Mouse (Mus musculus): Measurements from ENCODE around the gene Dclk2. TPM values are rescaled to one million over a fixed set of nuclear protein-coding genes. Genes with fewer than 3 reads are reported as not detected.

Dclk2 gene
- polyA plus RNA-seq, 1 experiment = 7.2 TPM

DNA sequence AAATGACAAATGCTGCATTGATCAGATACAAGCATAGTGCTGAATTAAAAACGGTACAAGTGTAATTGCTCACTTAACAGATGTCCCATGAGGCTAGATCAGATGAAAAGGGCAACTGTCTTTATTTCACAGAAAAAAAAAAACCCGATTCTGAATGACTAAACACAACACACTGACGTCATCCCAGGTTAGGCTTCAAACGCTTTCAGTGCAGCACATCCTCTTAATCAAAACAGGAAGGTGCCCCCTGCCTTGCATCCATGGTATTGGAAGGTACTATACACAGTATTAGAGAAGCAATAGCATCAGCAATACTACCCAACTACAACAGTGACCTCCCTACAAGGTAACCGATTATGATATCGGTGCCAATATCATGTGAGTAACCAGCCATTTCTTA, 49.7 kb downstream of the Dclk2 start:
- H3K4me1 ChIP-seq (ENCODE audit: control insufficient read depth) = no peaks in the 10 kb centered on the region
- H3K27me3 ChIP-seq (ENCODE audit: control insufficient read depth) = no peaks in the 10 kb centered on the region
- no peaks in the 10 kb centered on the region for H3K36me3 ChIP-seq (ENCODE audit: control insufficient read depth)
- no peak overlapping the region for H3K4me3 ChIP-seq (replicated peaks)
- TF ChIP-seq TAL1 (IDR thresholded peaks at IDR 0.05; ENCODE audit: low read length) = no peak
- no peak for TF ChIP-seq GATA1 (IDR thresholded peaks at IDR 0.05; ENCODE audit: low read length)
- no peaks in the 10 kb centered on the region for H3K9me3 ChIP-seq (ENCODE audit: control insufficient read depth, low read length)

- TF ChIP-seq TAL1 (IDR thresholded peaks at IDR 0.05; ENCODE audit: low read length) (no peak), GATA1 (IDR thresholded peaks at IDR 0.05; ENCODE audit: low read length) (no peak)
- Histone ChIP-seq H3K4me1 (ENCODE audit: control insufficient read depth) (no peaks in the 10 kb centered on the region), H3K9me3 (ENCODE audit: control insufficient read depth, low read length) (no peaks in the 10 kb centered on the region)
Measured at GRCm38 (mm10) chr3:86870411-86870810, 50.2 kb downstream of the Dclk2 start.

DNA sequence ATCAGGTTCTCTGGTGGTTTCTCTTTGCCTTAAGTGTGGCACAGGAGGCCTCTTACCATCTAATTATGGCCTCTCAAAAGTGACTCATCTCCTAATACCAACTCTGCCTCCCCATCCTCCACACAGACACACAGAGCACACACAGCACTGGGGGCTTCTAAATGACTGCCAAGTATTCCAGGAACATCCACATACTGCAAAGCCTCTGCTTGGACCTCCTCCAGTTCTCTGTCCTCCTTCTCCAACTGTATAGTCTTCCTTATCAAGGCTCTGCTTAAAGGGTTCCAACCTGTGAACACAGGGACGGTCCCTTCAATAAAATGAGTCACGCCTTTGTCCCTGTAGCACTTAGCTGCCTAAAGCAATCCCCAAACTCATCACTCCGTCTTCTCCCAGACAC, 51.9 kb downstream of the Dclk2 start:
- Histone ChIP-seq H3K36me3 (ENCODE audit: control insufficient read depth) (no peaks in the 10 kb centered on the region), H3K27me3 (ENCODE audit: control insufficient read depth) (no peaks in the 10 kb centered on the region), H3K4me1 (ENCODE audit: control insufficient read depth) (no peaks in the 10 kb centered on the region), H3K9me3 (ENCODE audit: control insufficient read depth, low read length) (no peaks in the 10 kb centered on the region), H3K4me3 (replicated peaks) (no peak overlapping the region)
- TF ChIP-seq GATA1 (IDR thresholded peaks at IDR 0.05; ENCODE audit: low read length) (no peak), TAL1 (IDR thresholded peaks at IDR 0.05; ENCODE audit: low read length) (no peak)

More at GRCm38 (mm10) chr3:86870411-86870810, 50.2 kb downstream of the Dclk2 start:
- Histone ChIP-seq H3K27me3 (ENCODE audit: control insufficient read depth) (no peaks in the 10 kb centered on the region), H3K36me3 (ENCODE audit: control insufficient read depth) (no peaks in the 10 kb centered on the region), H3K4me3 (replicated peaks) (no peak overlapping the region)

DNA sequence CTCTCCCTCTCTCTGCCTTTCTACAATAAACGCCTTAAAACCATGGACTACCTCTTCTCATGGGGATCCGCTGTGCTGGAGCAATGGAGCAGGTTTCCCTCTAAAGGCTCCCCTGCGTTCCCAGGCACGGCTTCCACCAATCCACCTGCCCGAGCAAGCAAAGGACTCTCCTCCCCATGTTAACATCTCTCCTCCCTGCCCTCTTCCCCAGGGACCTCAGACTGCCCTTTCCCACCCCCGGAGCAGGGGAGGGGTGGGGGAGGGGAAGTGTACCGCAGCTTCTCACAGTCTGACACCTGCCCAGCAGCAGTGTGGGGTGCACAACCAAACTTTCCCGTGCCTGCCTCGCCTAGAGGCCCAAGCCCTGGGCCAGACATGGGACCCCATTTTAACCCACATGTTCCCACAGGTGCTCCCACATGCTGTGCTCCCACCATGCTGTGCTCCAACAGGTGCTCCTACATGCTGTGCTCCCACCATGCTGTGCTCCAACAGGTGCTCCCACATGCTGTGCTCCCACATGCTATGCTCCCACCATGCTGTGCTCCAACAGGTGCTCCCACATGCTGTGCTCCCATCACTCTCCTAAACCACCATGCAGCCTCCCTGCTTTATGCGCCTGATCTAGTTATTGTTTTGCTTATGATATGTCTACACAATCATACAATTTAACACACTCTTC, 57.2 kb downstream of the Dclk2 start:
- Histone ChIP-seq H3K4me3 (replicated peaks) (no peak overlapping the region), H3K4me1 (ENCODE audit: control insufficient read depth) (no peaks in the 10 kb centered on the region), H3K9me3 (ENCODE audit: control insufficient read depth, low read length) (no peaks in the 10 kb centered on the region), H3K27me3 (ENCODE audit: control insufficient read depth) (no peaks in the 10 kb centered on the region), H3K36me3 (ENCODE audit: control insufficient read depth) (no peaks in the 10 kb centered on the region)
- TF ChIP-seq GATA1 (IDR thresholded peaks at IDR 0.05; ENCODE audit: low read length) = no peak
- no peak for TF ChIP-seq TAL1 (IDR thresholded peaks at IDR 0.05; ENCODE audit: low read length)

- H3K4me3 ChIP-seq (replicated peaks) = no peak overlapping the region
- H3K36me3 ChIP-seq (ENCODE audit: control insufficient read depth) = no peaks in the 10 kb centered on the region
- no peaks in the 10 kb centered on the region for H3K4me1 ChIP-seq (ENCODE audit: control insufficient read depth)
- H3K27me3 ChIP-seq (ENCODE audit: control insufficient read depth) = no peaks in the 10 kb centered on the region
- H3K9me3 ChIP-seq (ENCODE audit: control insufficient read depth, low read length) = no peaks in the 10 kb centered on the region
- TF ChIP-seq GATA1 (IDR thresholded peaks at IDR 0.05; ENCODE audit: low read length) = no peak
- TF ChIP-seq TAL1 (IDR thresholded peaks at IDR 0.05; ENCODE audit: low read length) = no peak
Measured at GRCm38 (mm10) chr3:86862939-86863311, 57.7 kb downstream of the Dclk2 start.

DNA sequence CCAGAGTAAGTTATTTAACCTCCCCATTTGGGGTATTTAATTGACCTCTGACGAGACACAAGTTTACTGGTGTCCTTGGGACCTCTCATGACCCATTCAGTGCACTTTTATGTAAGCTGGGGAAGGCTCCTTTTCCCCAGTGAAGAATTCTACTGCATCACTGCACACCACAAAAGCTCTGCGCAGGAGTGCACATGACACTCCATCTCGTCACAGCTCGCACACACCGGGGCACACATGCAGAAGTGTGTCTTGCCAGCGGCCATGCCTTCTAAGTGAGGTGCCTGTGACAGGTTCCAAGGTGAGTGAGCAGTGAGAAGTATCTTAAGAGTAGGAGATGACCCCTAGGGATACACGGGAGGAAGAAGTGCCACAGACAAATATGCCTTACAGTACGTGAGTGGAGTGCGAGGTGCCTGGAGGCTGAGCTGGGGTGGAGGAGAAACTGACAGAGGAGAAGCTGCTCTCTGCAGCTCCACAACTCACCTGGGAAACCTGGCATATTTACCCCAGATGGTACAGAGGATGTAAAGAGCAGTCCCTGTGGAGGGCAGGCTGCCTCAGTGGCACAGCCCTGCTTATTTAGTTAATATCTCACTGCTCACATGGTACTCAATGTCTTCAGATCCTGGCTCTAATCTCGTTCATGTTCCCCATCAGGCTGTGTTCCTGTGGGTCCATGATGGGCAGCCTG, 58.3 kb downstream of the Dclk2 start:
- Histone ChIP-seq H3K9me3 (ENCODE audit: control insufficient read depth, low read length) (no peaks in the 10 kb centered on the region), H3K4me1 (ENCODE audit: control insufficient read depth) (no peaks in the 10 kb centered on the region), H3K27me3 (ENCODE audit: control insufficient read depth) (no peaks in the 10 kb centered on the region), H3K36me3 (ENCODE audit: control insufficient read depth) (no peaks in the 10 kb centered on the region), H3K4me3 (replicated peaks) (no peak overlapping the region)
- TF ChIP-seq TAL1 (IDR thresholded peaks at IDR 0.05; ENCODE audit: low read length) = no peak
- no peak for TF ChIP-seq GATA1 (IDR thresholded peaks at IDR 0.05; ENCODE audit: low read length)

GRCm38 (mm10) chr3:86859791-86860190, 60.9 kb downstream of the Dclk2 start:
- Histone ChIP-seq H3K9me3 (ENCODE audit: control insufficient read depth, low read length) (no peaks in the 10 kb centered on the region), H3K36me3 (ENCODE audit: control insufficient read depth) (no peaks in the 10 kb centered on the region), H3K27me3 (ENCODE audit: control insufficient read depth) (no peaks in the 10 kb centered on the region), H3K4me1 (ENCODE audit: control insufficient read depth) (no peaks in the 10 kb centered on the region), H3K4me3 (replicated peaks) (no peak overlapping the region)
- TF ChIP-seq GATA1 (IDR thresholded peaks at IDR 0.05; ENCODE audit: low read length) (no peak), TAL1 (IDR thresholded peaks at IDR 0.05; ENCODE audit: low read length) (no peak)

DNA sequence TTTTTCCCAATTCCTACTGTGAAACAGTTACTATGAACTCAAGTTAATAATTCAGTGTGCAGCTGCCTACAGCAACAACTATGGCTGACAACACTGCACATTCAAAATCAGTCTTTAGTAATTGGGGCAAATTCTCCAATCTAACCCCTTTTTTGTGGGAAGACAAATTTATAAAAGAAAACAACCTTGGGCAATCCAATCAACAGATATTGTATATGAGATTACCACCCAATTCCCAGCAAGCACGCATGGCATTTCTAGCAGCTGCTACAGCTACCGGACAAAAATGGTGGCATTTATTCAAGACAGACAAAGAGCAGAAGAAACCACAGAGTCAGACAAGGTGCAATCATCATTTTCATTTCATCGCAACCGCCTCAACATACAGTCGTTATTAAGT, 62.0 kb downstream of the Dclk2 start:
- Histone ChIP-seq H3K4me1 (ENCODE audit: control insufficient read depth) (no peaks in the 10 kb centered on the region), H3K36me3 (ENCODE audit: control insufficient read depth) (no peaks in the 10 kb centered on the region), H3K9me3 (ENCODE audit: control insufficient read depth, low read length) (no peaks in the 10 kb centered on the region), H3K27me3 (ENCODE audit: control insufficient read depth) (no peaks in the 10 kb centered on the region), H3K4me3 (replicated peaks) (no peak overlapping the region)
- no peak for TF ChIP-seq GATA1 (IDR thresholded peaks at IDR 0.05; ENCODE audit: low read length)

DNA sequence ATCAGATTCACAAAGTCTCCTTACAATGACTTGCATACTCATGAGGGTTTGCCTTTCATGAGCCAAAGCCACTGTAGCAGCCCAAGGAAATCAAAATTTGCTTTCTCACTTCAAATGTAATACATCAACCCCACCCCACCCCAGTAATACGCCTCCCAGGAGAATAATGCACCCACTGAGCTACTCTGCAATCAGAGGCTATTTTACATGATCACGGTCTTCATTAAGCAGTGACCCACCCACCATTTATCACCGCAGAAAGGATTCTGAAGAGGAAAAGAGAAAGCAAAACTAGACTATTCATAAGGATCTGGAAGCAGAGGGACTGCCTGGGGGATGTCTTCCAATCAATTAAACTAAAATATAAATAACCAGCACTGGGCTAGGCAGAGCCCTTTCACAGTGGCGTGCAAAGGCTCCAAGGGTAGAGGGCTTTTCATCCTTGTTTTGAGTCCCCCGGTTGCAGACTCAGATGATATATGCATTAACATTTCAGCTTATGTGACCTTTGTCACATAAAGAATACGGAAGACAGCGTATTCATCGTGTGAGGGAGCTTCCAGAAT, 62.7 kb downstream of the Dclk2 start:
- no peaks in the 10 kb centered on the region for H3K9me3 ChIP-seq (ENCODE audit: control insufficient read depth, low read length)
- no peak overlapping the region for H3K4me3 ChIP-seq (replicated peaks)
- no peaks in the 10 kb centered on the region for H3K36me3 ChIP-seq (ENCODE audit: control insufficient read depth)
- no peaks in the 10 kb centered on the region for H3K27me3 ChIP-seq (ENCODE audit: control insufficient read depth)
- TF ChIP-seq TAL1 (IDR thresholded peaks at IDR 0.05; ENCODE audit: low read length) (no peak), GATA1 (IDR thresholded peaks at IDR 0.05; ENCODE audit: low read length) (no peak)
- H3K4me1 ChIP-seq (ENCODE audit: control insufficient read depth) = no peaks in the 10 kb centered on the region
